Mouse (Mus musculus) MEL (cell line): ENCODE data around the gene Efs. TPM values are rescaled to one million over a fixed set of nuclear protein-coding genes. Genes with fewer than 3 reads are reported as not detected.

Source experiments
- DNase-seq: peaks from one replicate; pipeline ENCODE4 v3.0.0; 2011; ENCODE audit warnings: low read depth, low spot score
- H3K27ac ChIP-seq: 2 replicates; pipeline ENCODE4 v1.5.1; 2012; ENCODE audit warnings: low read depth, mild to moderate bottlenecking, control low read depth, low read length, moderate library complexity; ENCODE audit not compliant: control insufficient read depth
- H3K27me3 ChIP-seq, 2 experiments: fragments of 150-350 bp in 1 of 2; sonication (generic) in 1 of 2; 2 replicates each; pipeline ENCODE4 v1.6.1; 2012; ENCODE audit warnings: low read length in 2 of 2, mild to moderate bottlenecking in 2 of 2, improper control_type of control experiment in 1 of 2, moderate library complexity in 1 of 2; ENCODE audit not compliant: insufficient read depth in 2 of 2, control insufficient read depth in 1 of 2
- H3K36me3 ChIP-seq, 2 experiments: 2 replicates each; pipeline ENCODE4 v1.6.1; 2012 to 2014; ENCODE audit warnings: low read length in 2 of 2, improper control_type of control experiment in 1 of 2, inconsistent platforms in 1 of 2, mild to moderate bottlenecking in 1 of 2; ENCODE audit not compliant: insufficient read depth in 2 of 2, control insufficient read depth in 1 of 2
- H3K4me1 ChIP-seq, 2 experiments: fragments of 150-350 bp in 1 of 2; sonication (generic) in 1 of 2; 2 replicates each; pipeline ENCODE4 v1.6.1; 2012; ENCODE audit warnings: low read length in 2 of 2, improper control_type of control experiment in 1 of 2, mild to moderate bottlenecking in 1 of 2; ENCODE audit not compliant: insufficient read depth in 2 of 2, control insufficient read depth in 1 of 2
- H3K4me3 ChIP-seq, 2 experiments: fragments of 150-350 bp in 1 of 2; sonication (generic) in 1 of 2; 2 replicates each; pipeline ENCODE4 v1.5.1; 2012; ENCODE audit warnings: low read depth in 2 of 2, low read length in 2 of 2, mild to moderate bottlenecking in 2 of 2, moderate library complexity in 2 of 2, control low read depth in 1 of 2, improper control_type of control experiment in 1 of 2; ENCODE audit not compliant: control insufficient read depth in 1 of 2, insufficient read depth in 1 of 2
- H3K79me2 ChIP-seq: 2 replicates; pipeline ENCODE4 v1.6.1; 2012; ENCODE audit warnings: mild to moderate bottlenecking, low read length, moderate library complexity; ENCODE audit not compliant: control insufficient read depth, poor library complexity, insufficient read depth
- H3K9ac ChIP-seq: 2 replicates; pipeline ENCODE4 v1.6.1; 2012; ENCODE audit warnings: low read depth, mild to moderate bottlenecking, control low read depth, low read length, moderate library complexity; ENCODE audit not compliant: control insufficient read depth, poor library complexity, severe bottlenecking
- H3K9me3 ChIP-seq: fragments of 150-350 bp; sonication (generic); replicated peaks from 2 replicates; pipeline ENCODE4 v1.6.1; 2012; ENCODE audit warnings: mild to moderate bottlenecking, low read length, improper control_type of control experiment, moderate library complexity; ENCODE audit not compliant: insufficient read depth
- BHLHE40 ChIP-seq: IDR thresholded peaks from 2 replicates; pipeline ENCODE4 v1.6.1; 2012; ENCODE audit warnings: low read depth, mild to moderate bottlenecking, inconsistent platforms, low read length, improper control_type of control experiment, borderline replicate concordance
- CHD1 ChIP-seq: IDR thresholded peaks from 2 replicates; pipeline ENCODE4 v1.6.1; 2012; ENCODE audit warnings: low read depth, mild to moderate bottlenecking, inconsistent platforms, low read length, improper control_type of control experiment
- CHD2 ChIP-seq: IDR thresholded peaks from 2 replicates; pipeline ENCODE4 v1.6.1; 2011; ENCODE audit warnings: low read length, improper control_type of control experiment
- E2F4 ChIP-seq: IDR thresholded peaks from 2 replicates; pipeline ENCODE4 v1.6.1; 2011; ENCODE audit warnings: low read depth, low read length, improper control_type of control experiment, borderline replicate concordance
- ELF1 ChIP-seq: IDR thresholded peaks from 2 replicates; pipeline ENCODE4 v1.6.1; 2014; ENCODE audit warnings: low read depth, mild to moderate bottlenecking, inconsistent platforms, low read length, improper control_type of control experiment, moderate library complexity
- GATA1 ChIP-seq: IDR thresholded peaks from 2 replicates; pipeline ENCODE4 v1.6.1; 2011; ENCODE audit warnings: low read depth, low read length, improper control_type of control experiment
- JUND ChIP-seq: IDR thresholded peaks from 2 replicates; pipeline ENCODE4 v1.6.1; 2011; ENCODE audit warnings: low read depth, mild to moderate bottlenecking, improper control_type of control experiment, low read length
- MAFK ChIP-seq: IDR thresholded peaks from 2 replicates; pipeline ENCODE4 v1.6.1; 2011; ENCODE audit warnings: low read depth, mild to moderate bottlenecking, low read length, improper control_type of control experiment, borderline replicate concordance
- MAZ ChIP-seq: IDR thresholded peaks from 2 replicates; pipeline ENCODE4 v1.6.1; 2012; ENCODE audit warnings: low read depth, mild to moderate bottlenecking, inconsistent platforms, low read length, improper control_type of control experiment
- MYB ChIP-seq: IDR thresholded peaks from 2 replicates; pipeline ENCODE4 v1.6.1; 2011; ENCODE audit warnings: mild to moderate bottlenecking, low read depth, low read length, improper control_type of control experiment
- MYC ChIP-seq: IDR thresholded peaks from 2 replicates; pipeline ENCODE4 v1.6.1; 2011; ENCODE audit warnings: low read depth, mild to moderate bottlenecking, low read length, improper control_type of control experiment, moderate library complexity
- NELFE ChIP-seq: IDR thresholded peaks from 2 replicates; pipeline ENCODE4 v1.6.1; 2011; ENCODE audit warnings: low read depth, low read length, improper control_type of control experiment
- POLR2AphosphoS2 ChIP-seq: IDR thresholded peaks from 2 replicates; pipeline ENCODE4 v1.6.1; 2011; ENCODE audit warnings: low read length, improper control_type of control experiment
- TAL1 ChIP-seq: IDR thresholded peaks from 2 replicates; pipeline ENCODE4 v1.6.1; 2012; ENCODE audit warnings: mild to moderate bottlenecking, inconsistent platforms, low read length, moderate library complexity, mixed read lengths
- TBP ChIP-seq: IDR thresholded peaks from 2 replicates; pipeline ENCODE4 v1.8.0; 2011; ENCODE audit warnings: low read depth, low read length, improper control_type of control experiment
- TCF12 ChIP-seq: IDR thresholded peaks from 2 replicates; pipeline ENCODE4 v1.6.1; 2014; ENCODE audit warnings: low read depth, mild to moderate bottlenecking, inconsistent platforms, low read length, improper control_type of control experiment, moderate library complexity
- UBTF ChIP-seq: IDR thresholded peaks from 2 replicates; pipeline ENCODE4 v1.6.1; 2012; ENCODE audit warnings: low read depth, mild to moderate bottlenecking, inconsistent platforms, low read length, improper control_type of control experiment, moderate library complexity, borderline replicate concordance; ENCODE audit not compliant: insufficient read depth
- USF1 ChIP-seq: IDR thresholded peaks from 2 replicates; pipeline ENCODE4 v1.6.1; 2014; ENCODE audit warnings: low read depth, mild to moderate bottlenecking, inconsistent platforms, low read length, improper control_type of control experiment, moderate library complexity
- USF2 ChIP-seq, 2 experiments: IDR thresholded peaks; 2 replicates each; pipeline ENCODE4 v1.6.1; 2011 to 2012; ENCODE audit warnings: improper control_type of control experiment in 2 of 2, low read length in 2 of 2, borderline replicate concordance in 1 of 2, inconsistent platforms in 1 of 2, low read depth in 1 of 2, mild to moderate bottlenecking in 1 of 2; ENCODE audit not compliant: insufficient read depth in 1 of 2
- ZC3H11A ChIP-seq: IDR thresholded peaks from 2 replicates; pipeline ENCODE4 v1.6.1; 2012; ENCODE audit warnings: low read depth, mild to moderate bottlenecking, inconsistent platforms, low read length, improper control_type of control experiment
- ZKSCAN1 ChIP-seq: IDR thresholded peaks from 2 replicates; pipeline ENCODE4 v1.6.1; 2012; ENCODE audit warnings: low read depth, mild to moderate bottlenecking, inconsistent platforms, low read length, improper control_type of control experiment, moderate library complexity
- ZMIZ1 ChIP-seq: IDR thresholded peaks from 2 replicates; pipeline ENCODE4 v1.6.1; 2012; ENCODE audit warnings: low read depth, mild to moderate bottlenecking, inconsistent platforms, low read length, improper control_type of control experiment, moderate library complexity
- ZNF384 ChIP-seq: IDR thresholded peaks from 2 replicates; pipeline ENCODE4 v1.6.1; 2012; ENCODE audit warnings: low read depth, mild to moderate bottlenecking, inconsistent platforms, low read length, improper control_type of control experiment
- polyA plus RNA-seq, 2 experiments: library from polyadenylated mRNA; stranded (reverse) in 1 of 2; unstranded in 1 of 2; fragments of >175 nt in 1 of 2; fragments of >200 nt in 1 of 2; gene quantifications; 2 replicates each; pipeline versions ENCODE4 v1.2.1 to v1.2.4; 2012; ENCODE audit warnings: low replicate concordance in 2 of 2, low read depth in 1 of 2; ENCODE audit not compliant: insufficient read length in 2 of 2, insufficient read depth in 1 of 2, missing spikeins in 1 of 2
- total RNA-seq: library from RNA; depleted of rRNA; stranded (reverse); fragments of 300-350 nt; gene quantifications from 2 replicates; pipeline ENCODE4 v1.2.3, GENCODE M21; 2012

Efs gene
- total and polyA plus RNA-seq, 3 experiments: not detected

GRCm38 (mm10) chr14:54912886-54913285 lies 13.0 kb downstream of the Efs start, which contains the start of gene Slc22a17:
Slc22a17 (minus strand) TSS chr14:54913132.
- H3K36me3 ChIP-seq: no peaks in the 10 kb centered on the region
- H3K9me3 ChIP-seq: no peaks in the 10 kb centered on the region
- peak within 1 kb of the TSS in 1 of 2 experiments; percentile 32; a peak in 2 of 4 replicates for H3K4me3 ChIP-seq
- TF ChIP-seq USF1 (no peak), USF2 (IDR thresholded peaks at IDR 0.05; ENCODE audit: borderline replicate concordance in 1 of 2, insufficient read depth in 1 of 2, low read depth in 1 of 2, low read length in 2 of 2) (no peak), CHD1 (no peak), ZKSCAN1 (no peak), CHD2 (no peak), E2F4 (no peak), BHLHE40 (no peak), TBP (no peak), JUND (no peak), TCF12 (no peak), MAFK (no peak), UBTF (no peak)
- TF ChIP-seq, all 39 proteins: peak for 0
- Histone ChIP-seq H3K27me3 (peaks cover 9 to 13% of the 10 kb centered on the region in 2 experiments; a peak in 3 of 4 replicates), H3K79me2 (no peaks in the 10 kb centered on the region), H3K27ac (no peak within 1 kb of the TSS), H3K9ac (no peak within 1 kb of the TSS), H3K4me1 (no peaks in the 10 kb centered on the region; a peak in 1 of 4 replicates)
- no peak for DNase-seq

- no peak overlapping the region for H3K9ac ChIP-seq
- no peak overlapping the region for H3K27ac ChIP-seq
- no peaks in the 10 kb centered on the region for H3K9me3 ChIP-seq
- H3K4me3 ChIP-seq: peak overlapping the region in 1 of 2 experiments; percentile 32; a peak in 1 of 4 replicates
- no peak for DNase-seq
- TF ChIP-seq TAL1 (no peak), POLR2AphosphoS2 (no peak), ZNF384 (no peak), MYB (no peak), MYC (no peak), USF2 (IDR thresholded peaks at IDR 0.05; ENCODE audit: borderline replicate concordance in 1 of 2, insufficient read depth in 1 of 2, low read depth in 1 of 2, low read length in 2 of 2) (no peak), GATA1 (no peak), CHD1 (no peak), ELF1 (no peak), MAZ (no peak), BHLHE40 (no peak), TBP (no peak), ZC3H11A (no peak), ZMIZ1 (no peak), CHD2 (no peak), TCF12 (no peak), E2F4 (no peak), NELFE (no peak)
- peaks cover 9 to 13% of the 10 kb centered on the region in 2 experiments; a peak in 3 of 4 replicates for H3K27me3 ChIP-seq
- no peaks in the 10 kb centered on the region for H3K79me2 ChIP-seq
- H3K36me3 ChIP-seq: no peaks in the 10 kb centered on the region
- no peaks in the 10 kb centered on the region; a peak in 1 of 4 replicates for H3K4me1 ChIP-seq
Observed at GRCm38 (mm10) chr14:54912109-54912850, 13.6 kb downstream of the Efs start.
